Mouse (Mus musculus): Measurements from ENCODE around the gene Mylk4. TPM values are rescaled to one million over a fixed set of nuclear protein-coding genes. Genes with fewer than 3 reads are reported as not detected.

The Mylk4 gene
- total RNA-seq, 2 experiments from 2014 or later, result 0.07 to 0.16 TPM

DNA sequence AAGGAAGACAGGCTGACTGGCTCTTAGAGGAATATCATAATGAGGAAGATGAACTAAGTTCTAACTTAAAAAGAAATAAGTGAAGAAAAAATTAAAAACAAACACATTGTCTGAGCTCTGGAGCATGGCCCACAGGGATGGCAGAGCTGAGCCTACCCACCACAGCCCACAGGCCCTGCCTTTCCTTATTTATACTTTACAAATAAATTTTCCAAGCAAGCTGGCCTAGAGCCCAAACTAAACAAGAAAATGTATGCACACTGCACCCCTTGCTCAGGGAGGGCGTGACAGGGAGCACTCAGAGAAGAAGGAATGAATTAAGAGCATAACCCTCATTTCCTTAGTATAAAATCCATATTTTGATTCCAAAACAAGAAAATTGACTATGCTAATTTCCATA lies 82.2 kb downstream of the Mylk4 start:
- intact Hi-C loops (cut with DNase I), result no loop called here
- H3K27ac ChIP-seq, result no peak overlapping the region
- TF ChIP-seq CTCF (IDR thresholded peaks at IDR 0.05), result no peak
- no peak overlapping the region for H3K4me3 ChIP-seq
- no peak for DNase-seq (ENCODE audit: extremely low spot score in 1 of 2, low spot score in 2 of 2)

DNA sequence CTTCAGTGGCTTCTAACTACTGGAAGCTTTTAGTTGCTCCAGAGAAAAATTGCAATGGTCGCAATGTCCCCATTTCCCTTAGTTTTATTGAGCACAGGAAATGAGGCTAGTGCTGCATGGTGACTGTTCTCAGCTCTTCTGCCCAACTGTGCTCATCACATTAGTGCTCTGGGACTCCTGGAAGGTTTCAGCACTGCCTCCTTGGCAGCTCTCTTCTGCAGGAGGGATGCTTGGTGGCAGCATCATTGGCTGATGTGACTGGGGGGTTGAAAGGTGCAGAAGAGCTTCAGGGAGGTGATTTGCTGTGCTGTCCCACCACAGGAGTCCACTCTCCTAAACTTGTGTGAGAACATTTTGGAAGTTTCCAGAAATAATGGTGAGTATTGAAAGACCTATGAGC lies 84.4 kb downstream of the Mylk4 start:
- DNase-seq (ENCODE audit: extremely low spot score in 1 of 2, low spot score in 2 of 2), result no peak
- H3K27ac ChIP-seq, result no peak overlapping the region
- H3K4me3 ChIP-seq, result no peak overlapping the region
- intact Hi-C loops (cut with DNase I), result no loop called here
- no peak for TF ChIP-seq CTCF (IDR thresholded peaks at IDR 0.05)

DNA sequence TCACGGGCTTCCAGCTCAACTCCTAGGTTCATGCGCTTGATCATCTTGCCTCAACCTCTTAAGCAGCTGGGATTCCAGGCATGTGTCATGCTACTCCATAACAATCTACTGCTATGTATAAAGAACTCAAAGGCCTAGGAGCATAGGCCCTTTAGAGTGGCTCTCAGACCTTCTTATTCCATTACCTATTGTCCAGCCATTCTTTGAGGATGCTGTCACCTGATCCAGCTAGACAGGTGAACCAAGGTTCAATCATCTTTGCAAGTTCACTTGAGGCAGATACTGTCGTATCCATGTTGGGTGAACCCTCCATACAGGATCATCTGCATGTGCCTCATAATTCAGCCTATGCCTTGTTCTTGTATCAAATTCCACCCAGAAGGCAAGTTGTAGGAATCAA lies 84.8 kb downstream of the Mylk4 start:
- no peak for TF ChIP-seq CTCF (IDR thresholded peaks at IDR 0.05)
- no peak overlapping the region for H3K4me3 ChIP-seq
- H3K27ac ChIP-seq, result no peak overlapping the region
- intact Hi-C loops (cut with DNase I), result no loop called here
- DNase-seq (ENCODE audit: extremely low spot score in 1 of 2, low spot score in 2 of 2), result no peak

DNA sequence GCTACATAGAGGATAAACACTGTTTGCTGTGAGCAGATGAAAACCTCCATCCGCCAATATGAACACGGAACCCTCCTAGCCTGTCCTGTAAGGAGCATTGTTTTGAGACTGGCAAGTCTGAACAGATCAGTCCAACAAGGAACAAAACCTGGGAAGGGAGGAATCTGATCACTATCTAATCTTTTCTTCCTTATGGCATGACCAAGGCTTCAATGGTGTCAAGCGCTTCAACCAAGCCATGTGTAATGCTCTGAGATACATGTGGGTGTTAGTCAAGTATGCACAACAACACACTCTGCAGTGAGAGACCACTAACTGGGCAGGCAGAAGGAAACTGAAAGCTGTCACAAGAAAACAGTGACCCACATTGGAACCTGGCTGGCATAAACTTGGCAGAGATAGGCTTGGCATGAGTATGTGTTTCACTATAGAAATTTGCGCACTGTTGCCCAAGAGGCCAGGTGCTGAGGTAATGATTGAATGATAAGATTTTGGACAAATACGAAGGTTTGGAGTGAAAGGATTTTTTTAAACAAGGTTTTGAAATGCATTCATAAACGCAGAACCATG lies 89.8 kb downstream of the Mylk4 start:
- no peak for DNase-seq (ENCODE audit: extremely low spot score in 1 of 2, low spot score in 2 of 2)
- intact Hi-C loops (cut with DNase I), result no loop called here
- Histone ChIP-seq H3K4me3 (no peak overlapping the region), H3K27ac (no peak overlapping the region)
- no peak for TF ChIP-seq CTCF (IDR thresholded peaks at IDR 0.05)

DNA sequence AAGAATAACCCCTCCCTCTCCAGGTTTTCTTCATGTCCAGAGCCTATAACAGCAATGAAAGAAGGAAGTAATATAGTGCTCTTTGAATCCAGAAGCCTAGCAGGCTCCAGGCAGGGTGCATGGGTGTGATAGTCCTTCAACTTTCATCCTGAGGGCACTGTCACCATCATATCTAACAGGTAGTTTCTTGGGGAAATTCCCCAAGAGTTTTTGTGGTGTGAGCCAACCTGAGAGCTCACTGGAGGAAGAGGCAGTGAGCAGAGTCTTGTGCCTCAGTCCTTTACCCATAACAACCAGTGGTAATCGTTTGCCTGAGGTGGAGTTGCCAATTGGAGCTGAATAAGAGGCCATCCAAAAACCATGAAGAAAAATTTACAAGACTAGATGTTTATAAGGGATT lies 91.2 kb downstream of the Mylk4 start:
- Histone ChIP-seq H3K4me3 (no peak overlapping the region), H3K27ac (no peak overlapping the region)
- TF ChIP-seq CTCF (IDR thresholded peaks at IDR 0.05), result no peak
- intact Hi-C loops (cut with DNase I), result no loop called here
- DNase-seq (ENCODE audit: extremely low spot score in 1 of 2, low spot score in 2 of 2), result no peak

DNA sequence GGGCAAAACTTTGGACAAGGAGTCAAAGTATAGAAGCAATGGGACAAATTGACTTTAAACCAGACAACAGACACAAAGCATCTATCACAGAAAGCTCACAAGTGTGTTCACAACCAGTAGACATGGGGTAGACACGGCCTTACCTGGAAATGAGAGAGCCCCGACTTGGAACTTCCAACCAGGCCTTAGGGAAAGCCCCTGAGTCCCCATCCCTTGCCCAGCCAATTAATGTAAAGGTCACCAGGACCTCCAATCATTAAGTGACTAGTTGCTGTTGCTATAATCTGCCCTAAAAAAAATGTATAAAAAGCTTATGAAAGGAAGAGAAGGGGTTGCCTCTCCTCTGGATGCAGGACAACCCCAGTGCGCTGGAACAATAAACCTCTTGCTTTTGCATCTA lies 93.5 kb downstream of the Mylk4 start:
- no peak for DNase-seq (ENCODE audit: extremely low spot score in 1 of 2, low spot score in 2 of 2)
- no peak for TF ChIP-seq CTCF (IDR thresholded peaks at IDR 0.05)
- H3K4me3 ChIP-seq, result no peak overlapping the region
- intact Hi-C loops (cut with DNase I), result no loop called here
- H3K27ac ChIP-seq, result no peak overlapping the region

DNA sequence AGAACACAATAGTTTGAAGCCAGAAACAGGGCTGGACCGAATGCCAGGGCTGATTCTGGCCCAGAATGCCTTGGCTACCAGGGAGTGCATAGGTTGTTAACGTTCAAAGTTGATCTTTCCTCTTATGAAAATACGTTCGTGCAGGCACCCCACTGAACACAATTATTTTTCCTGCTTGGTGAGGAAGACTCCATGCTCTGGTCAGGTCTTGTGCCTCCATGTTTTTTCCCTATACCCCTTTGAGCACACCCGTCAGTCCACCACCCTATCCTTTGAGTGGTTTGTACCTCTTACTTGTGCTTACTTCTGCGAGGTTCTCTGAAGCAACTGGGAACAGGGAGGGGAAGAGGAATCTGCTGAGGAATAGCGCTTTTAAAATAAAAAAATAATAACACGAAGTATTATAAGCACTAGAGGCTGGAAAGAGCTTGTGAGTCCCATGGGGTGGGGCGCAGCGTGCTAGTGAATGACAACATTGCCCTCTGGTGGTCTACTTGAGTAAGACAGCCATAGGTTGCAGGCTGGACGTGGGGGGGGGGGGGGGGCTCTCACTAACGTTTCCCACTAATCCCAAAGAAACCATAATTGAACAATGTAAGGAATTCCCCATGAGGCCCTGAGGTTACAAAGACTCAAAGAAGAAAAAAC lies 102.8 kb downstream of the Mylk4 start:
- intact Hi-C loops (cut with DNase I), result loop anchor here (2.0 to 10.0 kb wide), 3 partner anchors 266 to 888 kb away; no protein-coding TSS in a partner anchor

DNA sequence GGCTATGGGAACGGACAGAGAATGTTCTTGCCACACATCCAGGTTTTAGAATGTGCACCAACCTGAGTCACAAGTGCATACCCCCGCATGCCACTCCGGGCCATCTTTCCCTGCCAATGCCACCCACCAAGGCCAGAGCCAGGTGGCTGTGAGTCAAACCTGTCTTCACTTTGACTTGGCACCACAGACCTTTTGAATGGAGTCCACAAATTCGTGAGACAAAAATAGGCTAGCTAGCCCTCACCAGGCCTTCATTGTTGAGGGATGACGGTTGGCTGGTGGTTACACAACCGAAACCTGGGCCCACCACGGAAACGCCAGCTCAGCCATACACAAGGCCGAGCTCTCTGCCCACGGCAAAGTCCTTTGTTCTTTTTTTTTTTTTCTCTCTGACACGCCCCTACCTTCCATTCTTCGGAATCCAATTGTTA lies 103.6 kb downstream of the Mylk4 start:
- H3K4me3 ChIP-seq, result no peak overlapping the region
- intact Hi-C loops (cut with DNase I), result loop anchor here (2.0 to 10.0 kb wide), 3 partner anchors 265 to 887 kb away; no protein-coding TSS in a partner anchor
- no peak overlapping the region for H3K27ac ChIP-seq
- no peak for TF ChIP-seq CTCF (IDR thresholded peaks at IDR 0.05)
- DNase-seq (ENCODE audit: extremely low spot score in 1 of 2, low spot score in 2 of 2), result no peak

More for the DNA sequence above, 102.8 kb downstream of the Mylk4 start:
- DNase-seq (ENCODE audit: extremely low spot score in 1 of 2, low spot score in 2 of 2), result peak; percentile 59 to 64
- Histone ChIP-seq H3K4me3 (no peak overlapping the region; the same call in 1 of the 2 replicates), H3K27ac (no peak overlapping the region)
- TF ChIP-seq CTCF (IDR thresholded peaks at IDR 0.05), result peak; percentile 67

DNA sequence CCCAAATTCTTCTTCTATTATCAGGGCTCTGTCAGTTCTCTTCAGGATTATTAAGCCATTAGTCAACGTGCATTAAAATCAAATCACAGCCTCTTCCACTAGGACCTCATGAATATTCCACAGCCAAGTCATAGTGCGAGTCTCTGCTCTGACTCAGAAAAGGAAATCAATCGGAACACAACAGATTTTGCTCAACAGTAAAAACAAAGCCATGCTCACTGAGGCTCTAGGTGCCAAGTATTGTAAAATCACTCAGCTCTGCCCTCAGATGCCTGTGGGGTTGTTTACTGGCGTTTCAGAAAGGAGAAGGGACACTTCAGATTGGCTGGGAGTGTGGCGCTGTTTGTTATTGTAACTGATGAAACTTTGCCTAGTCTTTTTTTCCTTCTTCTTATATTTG lies 104.8 kb downstream of the Mylk4 start:
- intact Hi-C loops (cut with DNase I), result no loop called here
- no peak for TF ChIP-seq CTCF (IDR thresholded peaks at IDR 0.05)
- H3K27ac ChIP-seq, result no peak overlapping the region
- no peak for DNase-seq (ENCODE audit: extremely low spot score in 1 of 2, low spot score in 2 of 2)
- H3K4me3 ChIP-seq, result no peak overlapping the region

DNA sequence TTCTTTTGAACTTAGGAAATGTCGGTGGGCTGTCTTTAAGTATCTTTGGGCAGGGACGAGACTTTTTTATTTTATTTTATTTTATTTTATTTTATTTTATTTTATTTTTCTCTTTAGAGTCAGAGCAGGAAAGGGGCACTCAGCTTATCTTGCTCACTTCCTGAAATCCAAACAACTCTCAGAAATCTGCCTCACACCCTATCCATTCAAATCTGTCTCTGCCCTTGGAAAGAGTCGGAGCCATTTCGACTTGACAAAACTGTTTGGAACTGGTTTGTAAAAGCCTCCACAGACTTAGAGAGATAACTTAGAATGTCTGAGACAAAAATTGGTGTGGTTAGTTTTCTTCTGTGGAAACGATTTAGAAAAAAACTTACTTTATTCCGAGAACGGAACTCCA lies 113.0 kb downstream of the Mylk4 start:
- no peak overlapping the region for H3K4me3 ChIP-seq
- intact Hi-C loops (cut with DNase I), result no loop called here
- H3K27ac ChIP-seq, result no peak overlapping the region
- no peak for DNase-seq (ENCODE audit: extremely low spot score in 1 of 2, low spot score in 2 of 2)
- TF ChIP-seq CTCF (IDR thresholded peaks at IDR 0.05), result no peak

DNA sequence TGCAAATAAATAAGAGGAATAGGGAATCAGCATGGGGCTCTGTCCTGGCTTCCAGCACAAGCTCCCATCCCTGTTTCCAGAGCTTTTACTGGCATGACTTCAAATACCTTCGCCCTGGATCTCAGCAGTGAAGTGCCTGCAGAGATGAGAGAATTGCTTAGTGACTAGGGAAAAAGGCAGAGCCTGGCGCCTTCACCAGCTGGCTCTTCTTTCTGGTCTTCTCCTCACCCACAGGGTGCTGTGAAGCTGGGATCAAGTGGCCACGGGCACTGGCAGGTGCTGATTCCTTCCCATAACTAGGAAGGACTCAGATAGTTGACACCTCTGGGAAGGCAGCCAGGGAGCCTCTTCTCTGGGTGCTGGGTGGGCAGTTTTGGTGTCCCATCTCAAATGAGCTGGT lies 115.5 kb downstream of the Mylk4 start:
- intact Hi-C loops (cut with DNase I), result no loop called here
- no peak for TF ChIP-seq CTCF (IDR thresholded peaks at IDR 0.05)
- H3K27ac ChIP-seq, result no peak overlapping the region
- H3K4me3 ChIP-seq, result no peak overlapping the region
- DNase-seq (ENCODE audit: extremely low spot score in 1 of 2, low spot score in 2 of 2), result no peak

DNA sequence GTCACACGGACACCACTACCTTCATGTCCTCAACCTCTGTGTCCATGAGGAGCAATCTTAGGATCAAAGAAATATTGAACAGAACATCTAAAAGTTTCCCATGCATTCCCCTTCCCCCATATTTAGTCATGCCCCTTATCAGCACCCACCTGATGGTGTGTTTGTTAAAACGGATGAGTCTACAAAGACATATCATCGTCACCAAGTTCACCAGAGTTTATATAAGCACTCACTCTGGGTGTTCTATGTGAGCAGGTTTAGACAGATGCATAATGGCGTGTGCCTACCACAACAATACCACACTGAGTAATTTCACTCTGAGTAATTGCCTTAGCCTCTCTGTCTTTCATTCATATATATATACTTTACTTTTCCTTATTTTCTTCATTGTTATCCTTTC lies 116.4 kb downstream of the Mylk4 start:
- no peak for TF ChIP-seq CTCF (IDR thresholded peaks at IDR 0.05)
- DNase-seq (ENCODE audit: extremely low spot score in 1 of 2, low spot score in 2 of 2), result no peak
- intact Hi-C loops (cut with DNase I), result no loop called here
- no peak overlapping the region for H3K27ac ChIP-seq
- no peak overlapping the region for H3K4me3 ChIP-seq

DNA sequence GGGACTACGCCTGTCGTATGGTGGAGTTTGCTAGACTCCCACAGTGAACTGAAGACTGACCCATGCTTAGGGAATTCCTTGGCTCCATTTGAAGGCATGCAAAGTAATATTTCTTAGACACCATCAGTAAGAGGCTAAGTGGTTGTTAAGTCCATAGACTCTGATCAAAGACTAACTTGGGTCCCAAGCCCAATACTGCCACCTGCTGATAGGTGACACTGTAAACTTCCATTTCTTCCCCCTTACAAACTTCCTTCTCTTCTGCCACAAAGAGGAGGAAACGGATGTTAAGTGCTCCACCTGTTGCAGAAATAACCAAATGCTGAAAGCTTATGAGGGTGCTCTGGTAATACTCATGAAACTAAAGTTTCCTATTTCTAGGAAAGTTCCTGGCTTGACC lies 121.7 kb downstream of the Mylk4 start:
- DNase-seq (ENCODE audit: extremely low spot score in 1 of 2, low spot score in 2 of 2), result no peak
- intact Hi-C loops (cut with DNase I), result no loop called here
- no peak overlapping the region for H3K27ac ChIP-seq
- peak; percentile 48 for TF ChIP-seq CTCF (IDR thresholded peaks at IDR 0.05)
- H3K4me3 ChIP-seq, result no peak overlapping the region
